Mouse (Mus musculus) fat pad, adult 2 months (tissue): Measurements from ENCODE around the gene Egflam.

ENCODE experiments used
- DNase-seq: peaks from one replicate; pipeline ENCODE4 v3.0.0-alpha.2; 2011; ENCODE audit warnings: low read depth, low spot score; ENCODE audit errors: extremely low read depth

Gene Egflam

DNA sequence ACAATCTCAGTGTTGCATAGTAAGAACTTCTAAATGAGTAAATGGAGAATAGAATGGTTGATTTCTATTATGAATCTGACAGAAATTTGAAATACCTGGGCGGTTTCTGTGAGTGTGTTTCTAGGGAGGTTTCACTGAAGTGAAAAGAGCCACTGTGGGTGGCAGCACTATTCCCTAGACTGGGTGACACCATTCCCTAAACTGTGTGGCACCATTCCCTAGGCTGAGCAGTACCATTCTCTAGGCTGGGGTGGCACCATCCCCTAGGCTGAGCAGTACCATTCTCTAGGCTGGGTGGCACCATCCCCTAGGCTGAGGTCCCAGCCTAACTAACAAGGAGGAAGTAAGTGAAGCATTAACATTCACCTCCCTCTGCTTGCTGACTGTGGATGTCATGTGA, 103.0 kb downstream of the Egflam start:
- DNase-seq, result no peak

DNA sequence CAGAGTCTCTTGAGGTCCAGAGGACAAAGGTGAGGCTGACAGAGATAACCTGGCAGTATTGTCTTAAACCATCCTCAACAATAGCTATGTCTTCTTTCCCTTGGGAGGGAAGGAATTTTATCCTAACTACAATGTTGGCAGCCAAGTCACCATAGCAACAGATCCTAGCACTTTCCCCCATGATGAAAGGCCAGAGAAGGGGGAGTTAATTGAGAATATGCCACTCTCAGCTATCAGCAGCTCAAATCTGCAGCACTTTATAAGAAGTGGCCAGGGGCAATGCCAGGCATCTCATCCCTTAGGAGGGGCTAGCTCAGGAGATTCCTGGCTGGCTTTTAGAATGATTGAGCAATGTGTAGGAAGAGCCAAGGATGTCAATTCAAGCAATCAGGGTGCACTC, 105.3 kb downstream of the Egflam start:
- no peak for DNase-seq

DNA sequence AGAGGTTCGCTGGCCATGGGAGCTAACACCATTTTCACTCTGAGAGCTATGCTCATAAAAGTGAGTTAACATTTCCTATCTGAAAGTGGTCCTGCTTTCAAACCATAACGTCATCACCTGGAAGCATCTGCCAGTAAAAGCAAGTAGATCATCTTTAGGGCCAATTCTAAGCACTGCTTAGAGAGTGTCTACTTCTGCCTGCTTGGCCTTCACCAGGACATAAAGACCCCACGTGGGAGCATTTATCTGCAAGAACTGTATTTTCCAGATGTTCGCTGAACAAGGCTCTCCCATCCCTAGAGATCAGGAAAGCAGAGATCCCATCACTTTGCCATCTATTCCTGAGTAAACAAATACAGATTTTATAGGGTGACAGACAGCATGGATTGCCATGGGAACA, 108.2 kb downstream of the Egflam start:
- DNase-seq, result no peak

DNA sequence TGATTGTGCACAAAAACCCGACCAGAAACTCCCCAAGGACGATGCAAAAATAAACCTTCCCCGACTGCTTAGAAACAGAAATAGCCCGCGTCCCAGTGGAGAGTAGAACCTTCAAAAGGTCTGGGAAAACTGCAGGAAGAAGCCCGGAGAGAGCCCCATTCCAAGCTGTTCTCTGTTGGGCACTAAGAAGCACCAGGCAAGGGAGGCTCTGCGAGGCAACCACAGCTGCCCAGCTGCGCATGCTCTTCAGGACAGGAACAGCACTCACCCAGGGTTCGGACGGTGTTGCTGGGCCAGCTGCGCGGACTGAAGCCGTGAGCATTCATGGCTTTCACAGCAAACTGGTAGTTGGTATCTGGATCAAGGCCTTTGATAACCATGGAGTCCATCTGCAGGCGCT, 108.7 kb downstream of the Egflam start:
- no peak for DNase-seq

DNA sequence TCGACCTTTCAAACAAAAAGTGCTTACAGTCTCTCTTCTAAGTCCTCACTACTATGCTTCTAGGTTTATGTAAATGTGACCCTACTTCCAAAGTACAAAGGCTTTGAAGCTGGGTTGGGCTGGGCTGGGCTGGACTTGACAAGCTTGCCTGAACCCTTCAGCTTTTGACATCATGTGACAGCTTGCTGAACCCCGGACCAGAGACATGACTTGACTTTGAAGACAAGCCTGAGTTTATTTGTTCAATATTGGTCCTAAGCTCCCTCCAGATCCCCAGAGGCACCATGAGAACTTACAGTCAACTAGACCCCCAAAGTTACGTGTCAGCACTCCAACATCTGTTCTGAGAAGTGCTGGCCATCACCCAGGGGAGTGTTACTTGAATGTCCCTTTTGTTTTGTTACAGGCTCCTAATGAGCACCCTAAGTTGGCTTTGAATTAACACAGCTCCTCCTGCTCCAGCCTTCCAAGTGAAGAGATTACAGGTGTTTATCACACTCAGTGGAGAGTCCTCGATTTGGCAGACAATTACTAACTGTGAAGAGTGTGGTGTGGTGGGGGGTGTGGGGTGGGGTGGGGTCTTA, 109.3 kb downstream of the Egflam start:
- no peak for DNase-seq

DNA sequence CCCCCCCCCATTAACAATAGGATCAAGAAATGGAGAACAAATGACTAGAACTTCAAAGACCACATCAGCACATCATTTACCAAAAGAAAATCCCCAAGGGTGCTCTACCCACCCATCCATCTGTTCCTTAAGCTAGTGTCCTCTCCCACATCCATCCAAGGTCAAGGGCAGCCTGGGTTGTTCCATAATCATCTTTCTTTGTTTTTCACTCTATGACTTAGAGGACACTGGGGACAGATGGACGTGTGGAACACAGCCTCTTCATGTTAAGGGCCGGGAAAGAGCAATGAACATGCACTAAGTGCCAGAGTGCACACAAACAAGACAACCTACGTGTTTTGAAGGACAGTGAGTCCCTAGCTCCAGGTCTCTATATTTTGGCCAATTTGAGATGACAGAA, 110.3 kb downstream of the Egflam start:
- DNase-seq, result no peak

DNA sequence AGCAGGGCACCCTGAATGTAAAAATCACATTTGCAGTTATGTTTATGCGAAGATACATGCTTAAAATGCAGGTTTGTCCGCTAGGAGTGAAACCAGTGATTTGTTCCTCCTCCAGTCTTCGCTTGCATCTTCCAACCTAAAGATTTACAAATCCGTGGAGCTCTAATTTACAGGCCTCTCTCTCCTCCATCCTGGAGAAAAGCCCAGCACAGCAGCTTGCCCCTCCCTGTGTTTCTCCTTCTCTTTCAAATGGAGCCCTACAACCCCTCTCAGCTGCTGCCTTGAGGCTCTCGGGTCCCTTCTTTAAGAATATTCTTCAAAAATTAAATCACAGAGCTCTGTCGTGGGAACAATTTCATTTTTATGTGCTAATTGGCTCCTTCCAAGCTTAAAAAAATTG, 116.6 kb downstream of the Egflam start:
- no peak for DNase-seq

DNA sequence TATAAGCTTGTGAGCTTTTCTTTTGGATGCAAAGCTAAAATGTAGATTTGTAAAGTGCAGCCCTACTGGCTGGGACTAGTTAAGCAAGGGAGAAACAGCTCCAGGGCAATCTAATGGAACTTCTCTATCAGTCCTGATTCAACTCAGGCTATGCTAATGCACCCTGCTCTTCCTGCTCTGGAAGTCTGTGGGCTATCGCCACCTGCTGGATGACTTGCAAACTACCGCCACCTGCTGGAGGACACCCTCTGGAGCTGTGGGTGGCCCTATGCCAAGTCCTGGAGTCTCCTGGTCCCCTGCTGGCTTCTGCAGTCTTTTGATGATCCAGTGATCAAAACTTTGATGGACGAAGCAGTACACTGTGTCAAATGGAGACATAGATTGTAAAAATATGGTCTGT, 134.4 kb downstream of the Egflam start:
- peak; percentile 5 for DNase-seq

DNA sequence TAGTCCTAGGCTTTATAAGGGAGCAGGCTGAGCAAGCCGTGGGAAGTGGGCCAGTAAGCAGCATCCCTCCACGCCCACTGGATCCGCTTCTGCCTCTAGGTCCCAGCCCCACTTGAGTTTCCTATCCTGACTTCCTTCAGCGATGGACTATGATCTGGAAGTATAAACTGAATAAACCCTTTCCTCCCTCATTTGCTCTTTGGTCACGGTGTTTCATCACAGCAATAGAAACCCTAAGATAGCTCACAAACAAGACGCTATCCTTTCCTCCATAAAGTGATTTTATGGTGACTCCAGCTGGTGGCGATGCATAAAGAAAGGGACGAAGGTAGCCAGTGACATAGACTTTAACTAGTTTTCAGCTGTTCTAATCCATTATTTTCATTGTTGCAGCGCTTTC, 134.9 kb downstream of the Egflam start:
- no peak for DNase-seq

DNA sequence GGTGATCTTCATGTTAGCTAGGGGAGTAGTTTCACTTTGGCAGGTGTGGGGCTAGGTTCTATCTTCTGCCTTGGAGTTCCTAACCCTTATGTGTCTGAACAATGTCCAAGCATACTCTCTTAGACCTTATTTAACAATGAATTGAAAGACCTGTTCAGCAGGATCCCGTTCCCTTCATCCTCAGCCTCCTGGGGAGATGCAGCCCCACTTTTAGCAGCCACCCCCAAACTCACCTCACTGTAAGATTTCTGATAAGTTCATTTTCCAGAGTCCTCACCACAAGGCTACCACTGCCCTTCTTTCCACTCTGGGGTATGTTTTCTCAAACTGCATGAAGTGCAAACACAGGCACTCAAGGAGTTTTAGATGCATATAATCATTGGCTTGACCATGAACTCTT, 136.8 kb downstream of the Egflam start:
- no peak for DNase-seq

DNA sequence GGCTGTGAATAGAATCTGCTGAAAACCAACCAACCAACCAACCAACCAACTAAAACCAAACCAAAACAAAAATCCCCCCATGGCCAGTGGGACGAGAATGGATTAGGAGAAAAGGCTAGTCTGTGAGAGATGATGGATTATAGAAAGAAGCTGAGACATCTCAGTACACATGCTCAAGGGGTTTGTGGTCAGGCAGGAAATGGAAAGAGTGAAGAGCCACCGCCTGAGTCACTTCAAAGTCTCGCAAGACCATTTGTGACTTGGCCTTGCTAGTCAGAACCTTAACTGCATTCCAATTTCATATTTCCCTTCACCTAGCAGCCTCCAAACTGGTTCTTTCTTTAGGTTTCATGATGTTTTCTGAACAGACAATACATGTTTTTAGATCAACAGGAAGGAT, 141.6 kb downstream of the Egflam start:
- no peak for DNase-seq

DNA sequence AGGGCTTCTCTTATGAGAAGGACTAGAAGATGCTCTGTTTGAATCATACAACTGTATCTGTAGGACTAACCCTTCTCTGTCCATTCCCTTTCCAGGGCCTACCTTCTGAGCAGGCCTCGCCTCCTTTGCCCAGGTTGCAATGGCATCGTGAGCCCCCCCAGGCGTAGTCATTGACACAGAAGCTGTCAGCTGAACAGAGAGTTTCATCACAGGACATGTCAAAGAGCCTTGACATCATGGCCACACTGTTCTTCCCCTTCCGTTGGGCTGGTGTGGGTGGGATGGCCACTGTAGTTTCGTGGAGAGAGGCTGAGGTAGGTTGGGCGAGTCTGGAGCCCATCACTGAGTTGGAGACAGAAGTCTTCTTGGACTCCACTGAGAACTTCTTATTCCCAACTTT, 144.9 kb downstream of the Egflam start:
- DNase-seq, result no peak

DNA sequence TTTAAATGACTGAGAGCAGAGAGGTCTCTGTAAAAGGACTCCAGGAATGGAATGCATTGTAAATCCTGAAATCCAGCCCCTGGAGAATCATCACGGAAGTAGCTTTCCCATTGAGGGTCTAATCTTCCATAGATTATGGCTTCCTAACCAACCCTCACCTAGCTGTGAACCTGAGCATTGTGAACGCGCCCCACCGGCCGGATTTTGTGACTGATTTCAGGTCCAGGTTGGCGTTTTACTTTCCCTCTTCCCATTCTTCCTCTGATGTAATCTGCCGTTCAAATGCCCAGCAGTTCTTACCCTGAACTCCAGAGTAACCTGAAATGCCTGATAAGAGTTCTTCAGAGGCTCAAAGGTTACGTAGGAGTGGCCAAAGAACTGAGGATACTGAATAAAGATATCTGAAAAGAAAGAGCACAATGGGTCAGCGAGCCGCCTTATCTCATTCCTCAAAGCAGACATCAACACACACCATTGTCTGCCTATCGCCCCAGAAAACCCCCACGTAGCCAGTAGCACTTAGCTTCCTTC, 146.0 kb downstream of the Egflam start:
- DNase-seq, result no peak

DNA sequence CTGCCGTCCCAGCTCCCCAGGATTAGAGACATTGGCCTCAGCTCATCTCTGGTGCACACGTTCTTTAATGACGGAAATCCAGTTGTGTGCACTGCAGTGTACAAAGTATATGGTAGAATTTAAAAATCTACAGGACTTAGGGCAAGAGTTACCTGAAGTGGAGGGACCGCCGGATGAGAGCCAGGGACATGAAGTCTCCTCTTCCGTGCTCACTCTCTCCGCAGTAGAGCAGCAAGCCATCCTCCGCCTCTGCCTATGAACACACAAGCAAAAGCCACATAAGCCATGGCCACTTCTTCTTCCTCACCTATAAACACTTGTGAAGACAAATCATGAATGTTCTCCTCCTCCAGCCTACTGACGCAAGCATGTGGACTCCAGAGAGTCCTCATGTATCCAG, 147.2 kb downstream of the Egflam start:
- DNase-seq, result no peak

DNA sequence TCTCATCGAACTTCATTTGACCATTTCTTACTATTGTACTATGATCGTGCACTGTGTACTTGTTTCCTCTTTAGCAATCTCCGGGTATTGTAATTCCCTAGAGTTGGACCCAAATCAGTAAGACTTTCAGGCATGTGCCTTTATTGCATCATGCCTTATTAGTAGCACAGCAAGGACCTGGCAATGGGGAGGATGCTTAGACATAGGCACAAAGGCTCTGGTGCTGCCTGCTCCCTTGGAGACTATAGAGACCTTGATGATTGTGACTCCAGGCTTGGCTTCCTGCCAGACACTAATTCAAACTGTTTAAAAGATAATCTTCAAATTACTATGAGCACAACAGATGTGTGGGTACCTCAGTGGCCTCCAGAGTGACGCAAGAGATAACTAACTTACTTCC, 149.0 kb downstream of the Egflam start:
- DNase-seq, result no peak

DNA sequence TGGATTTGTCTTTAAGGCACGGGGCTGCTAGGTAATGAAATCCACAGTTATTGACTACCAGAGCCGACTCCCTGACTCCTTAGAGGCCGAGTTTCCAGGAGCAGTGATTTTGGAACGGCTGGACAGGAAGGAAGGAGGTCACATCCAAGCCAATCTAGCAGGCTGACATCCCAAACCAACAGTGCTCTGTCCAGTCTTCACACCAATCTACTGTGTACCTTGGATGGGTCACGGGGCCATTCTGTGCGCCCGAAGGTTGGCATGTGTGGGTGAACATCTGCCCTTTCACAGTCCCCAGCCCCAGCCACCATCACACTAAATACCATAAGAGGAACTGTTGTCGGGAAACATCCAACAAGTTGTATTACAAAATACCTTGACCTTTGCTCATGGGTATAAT, 150.9 kb downstream of the Egflam start:
- DNase-seq, result no peak

DNA sequence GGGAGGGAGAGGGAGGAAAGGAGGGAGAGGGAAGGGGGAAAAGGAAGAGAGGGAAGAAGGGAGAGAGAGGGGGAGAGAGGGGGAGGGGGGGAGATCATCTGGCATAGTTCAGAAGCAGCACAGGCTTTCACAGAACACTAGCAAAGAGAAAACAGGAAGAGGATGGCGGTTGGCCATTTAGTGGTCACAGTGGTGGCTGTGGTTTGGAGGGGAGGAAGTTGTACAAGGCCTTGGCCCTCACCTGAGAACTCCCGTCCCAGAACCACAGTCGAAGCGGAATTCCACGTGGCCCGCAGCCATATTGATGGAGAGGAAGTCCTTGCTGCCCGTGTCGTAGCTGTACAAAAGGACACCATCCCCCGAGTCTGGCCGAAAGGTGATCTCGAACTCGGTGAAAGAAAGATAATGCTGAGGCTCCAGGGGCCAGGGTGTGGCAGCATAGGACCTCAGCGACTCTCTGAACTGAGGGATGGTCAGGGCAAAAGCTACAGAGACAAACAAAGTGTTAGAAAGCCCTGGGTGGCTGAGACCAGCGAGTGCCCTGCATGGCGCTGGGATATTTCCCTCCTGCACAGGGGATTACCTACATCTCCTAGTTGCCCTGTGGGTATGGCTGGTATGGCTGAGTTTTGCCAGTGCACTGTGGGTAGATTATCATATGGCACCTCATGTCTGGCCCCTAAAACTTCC, 155.9 kb downstream of the Egflam start:
- no peak for DNase-seq

DNA sequence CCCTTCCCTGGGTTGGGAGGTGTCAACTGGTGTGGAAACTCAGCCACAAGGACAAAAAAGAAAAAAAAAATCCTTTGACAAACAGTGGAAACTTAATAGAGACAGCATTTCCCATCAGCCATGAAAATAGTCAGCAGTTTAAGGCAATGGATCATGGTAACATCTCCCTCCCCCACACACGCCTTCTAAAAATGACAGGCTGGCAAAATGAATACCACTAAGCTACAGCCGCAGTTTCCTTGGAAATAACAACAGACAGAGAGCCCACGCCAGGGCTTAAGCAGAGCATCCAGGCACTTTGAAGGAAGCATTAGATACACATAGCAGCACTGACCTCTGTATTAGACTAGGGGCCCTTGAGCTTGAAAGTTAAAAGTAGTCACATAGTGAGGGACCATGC, 157.2 kb downstream of the Egflam start:
- DNase-seq, result no peak

DNA sequence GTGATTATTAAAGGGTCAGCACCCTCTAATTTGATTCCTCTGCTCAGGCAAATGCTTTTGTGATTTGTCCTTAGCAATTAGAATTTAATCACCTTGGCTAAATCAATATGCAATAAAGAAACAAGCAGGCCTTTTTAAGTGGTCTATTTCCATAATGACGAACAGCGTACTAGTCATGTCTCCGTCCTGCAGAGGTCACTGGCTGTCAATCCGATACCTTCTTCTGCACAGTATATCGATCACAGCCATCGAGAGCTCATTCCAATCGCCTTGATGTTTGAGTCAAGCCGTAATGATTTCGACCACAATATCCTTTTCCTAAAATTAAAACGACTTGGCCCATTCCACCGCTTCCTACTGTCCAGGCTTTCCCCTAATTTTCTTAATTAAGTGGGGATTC, 158.3 kb downstream of the Egflam start:
- DNase-seq, result no peak

DNA sequence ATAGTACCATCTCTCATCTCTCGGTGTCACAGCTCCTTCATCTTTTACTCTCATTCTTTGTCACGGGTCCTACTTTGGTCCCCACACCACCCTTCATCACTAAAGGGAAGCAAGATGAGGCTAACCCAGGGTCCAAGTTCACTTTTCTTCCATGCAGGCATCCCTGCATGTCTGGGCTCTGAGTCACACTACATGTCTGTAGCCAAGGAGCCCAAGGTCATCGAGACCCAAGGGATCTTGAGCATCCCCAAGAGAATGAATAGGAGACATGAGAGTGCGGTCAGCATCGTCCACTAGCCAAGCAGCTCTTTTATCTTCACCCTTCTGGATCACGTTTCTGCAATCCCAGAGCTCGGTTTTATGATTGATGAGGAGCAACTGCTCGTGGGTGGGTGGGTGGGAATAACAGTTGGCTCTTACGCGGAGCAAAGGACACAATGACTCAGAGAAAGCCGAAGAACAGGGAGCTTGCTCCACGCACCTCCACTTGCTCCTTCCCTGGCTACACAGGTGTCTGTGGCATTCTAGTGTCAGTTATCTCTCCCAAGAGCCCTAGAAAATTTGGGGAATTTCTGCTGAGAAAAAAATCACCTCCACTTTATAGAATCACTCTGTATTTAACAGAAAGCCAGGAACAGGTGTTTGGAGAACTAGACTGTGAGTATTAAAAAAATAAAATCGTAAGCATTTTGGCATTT, 164.7 kb downstream of the Egflam start:
- DNase-seq, result no peak

DNA sequence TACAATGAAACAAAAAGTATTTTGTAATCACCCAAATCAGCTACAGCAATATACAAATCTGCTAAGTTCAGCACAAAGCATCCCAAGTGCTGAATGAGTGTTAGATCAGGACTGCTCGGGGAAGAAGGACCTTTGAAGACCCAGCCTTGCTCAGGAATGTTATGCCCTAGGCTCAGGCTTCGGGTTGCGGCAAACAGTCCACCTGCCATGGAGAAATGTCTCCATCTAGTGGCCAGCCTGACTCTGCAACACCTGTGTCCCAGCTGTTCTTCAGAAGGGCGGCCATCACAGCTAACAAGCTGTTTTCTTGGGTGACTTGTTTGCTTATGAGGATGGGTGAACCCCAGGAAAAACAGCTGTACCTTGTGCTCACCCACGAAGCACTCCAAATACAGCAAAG, 172.0 kb downstream of the Egflam start:
- DNase-seq, result no peak

DNA sequence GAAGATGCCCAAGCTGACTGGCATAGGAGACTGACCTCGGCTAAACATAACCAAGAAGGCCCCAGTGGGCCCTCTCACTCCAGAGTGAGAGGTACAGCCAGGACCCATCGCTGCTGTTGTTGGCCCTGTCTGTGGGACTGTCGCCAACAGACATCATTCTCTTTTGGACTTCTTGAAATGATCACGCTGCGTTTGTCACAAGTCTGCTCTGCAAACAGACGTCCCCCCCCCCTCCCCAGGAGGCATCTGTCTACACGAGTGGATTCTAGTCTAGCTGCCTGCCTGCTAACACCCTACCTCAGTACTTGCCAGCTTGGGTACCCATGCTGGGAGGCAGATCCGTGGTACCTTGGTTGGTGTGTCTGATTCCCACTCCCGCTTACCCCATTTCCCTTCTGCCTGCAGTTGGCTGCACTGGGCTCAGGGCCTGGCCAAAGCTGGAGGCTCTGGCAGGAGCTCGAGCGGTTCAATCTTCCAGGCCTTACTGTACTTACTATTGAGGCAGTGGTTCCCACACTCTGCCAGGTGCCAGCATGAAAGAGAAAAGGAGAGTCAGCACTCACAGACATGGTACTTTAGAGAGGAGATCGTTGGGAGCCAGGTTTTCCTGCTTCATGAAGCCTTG, 173.9 kb downstream of the Egflam start:
- DNase-seq, result no peak
